Mouse (Mus musculus): ENCODE measurements around the gene Setd3. TPM values are rescaled to one million over a fixed set of nuclear protein-coding genes. Genes with fewer than 3 reads are reported as not detected.
A peak's percentile ranks its signal among the peaks of the same experiment; 100 is the strongest.
"Not testable (repeated sequence)": the region's sequence is repeated elsewhere in the genome, so short reads cannot be mapped to it uniquely, and the experiment has no call there.

Setd3 gene
- polyA plus RNA-seq, 1 experiment from 2014 or later: 85.9 TPM

DNA sequence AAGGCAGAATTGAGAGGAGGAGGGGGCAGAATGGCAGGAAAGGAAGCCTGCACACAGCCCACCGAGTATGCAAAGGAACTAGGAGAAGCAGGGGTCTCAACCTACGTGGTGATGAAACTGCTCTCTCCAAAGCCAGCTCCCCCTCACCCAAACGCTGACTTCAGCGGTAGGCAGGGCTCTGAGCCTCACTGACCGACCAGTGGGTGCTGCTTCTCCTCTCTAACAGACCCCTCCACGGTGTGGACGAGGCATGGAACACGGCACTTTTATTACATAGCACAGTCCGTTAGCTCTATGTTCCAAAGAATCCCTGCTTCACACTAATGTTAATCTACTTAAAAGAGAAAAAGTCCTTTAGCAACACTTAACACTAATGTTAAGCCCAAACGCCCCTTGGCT is 60.6 kb downstream of the Setd3 start:
- H3K4me2 ChIP-seq (ENCODE audit: low read length): peak overlapping the region; percentile 12; the same call in 1 of the 2 replicates
- H3K27ac ChIP-seq (ENCODE audit: low read depth, low read length): no peak overlapping the region
- H3K36me3 ChIP-seq (ENCODE audit: control insufficient read depth, insufficient read depth, low read length): peaks cover 12% of the 10 kb centered on the region
- no peaks in the 10 kb centered on the region for H3K9me3 ChIP-seq (replicated peaks; ENCODE audit: control insufficient read depth, low read length)
- WGBS: 65% methylated on average over 10 of the region's 10 CpGs
- H3K4me1 ChIP-seq (ENCODE audit: control insufficient read depth, insufficient read depth, low read length): peaks cover 8% of the 10 kb centered on the region; the same call in 1 of the 2 replicates
- DNase-seq (ENCODE audit: low spot score) (no peak), ATAC-seq (no peak)
- H3K27me3 ChIP-seq (replicated peaks; ENCODE audit: control insufficient read depth, insufficient read depth, low read length): no peaks in the 10 kb centered on the region
- peak overlapping the region; percentile 13; the same call in 1 of the 2 replicates for H3K9ac ChIP-seq (ENCODE audit: low read length)
- H3K4me3 ChIP-seq (ENCODE audit: low read depth, low read length): no peak overlapping the region

GRCm38 (mm10) chr12:108111191-108111590 is 67.9 kb downstream of the Setd3 start:
- no peak overlapping the region for H3K9ac ChIP-seq (ENCODE audit: low read length)
- WGBS: 91% methylated on average over 12 of the region's 12 CpGs
- ATAC-seq: no peak
- no peaks in the 10 kb centered on the region for H3K4me1 ChIP-seq (ENCODE audit: control insufficient read depth, insufficient read depth, low read length)
- H3K4me3 ChIP-seq (ENCODE audit: low read depth, low read length): no peak overlapping the region
- no peaks in the 10 kb centered on the region for H3K9me3 ChIP-seq (replicated peaks; ENCODE audit: control insufficient read depth, low read length)
- H3K27ac ChIP-seq (ENCODE audit: low read depth, low read length): no peak overlapping the region
- H3K27me3 ChIP-seq (replicated peaks; ENCODE audit: control insufficient read depth, insufficient read depth, low read length): no peaks in the 10 kb centered on the region
- peaks cover 33% of the 10 kb centered on the region; the same call in 1 of the 2 replicates for H3K36me3 ChIP-seq (ENCODE audit: control insufficient read depth, insufficient read depth, low read length)
- no peak overlapping the region for H3K4me2 ChIP-seq (ENCODE audit: low read length)
- DNase-seq (ENCODE audit: low spot score): no peak

- DNase-seq (ENCODE audit: low spot score): no peak
- Histone ChIP-seq H3K4me3 (ENCODE audit: low read depth, low read length) (no peak overlapping the region), H3K9me3 (replicated peaks; ENCODE audit: control insufficient read depth, low read length) (no peaks in the 10 kb centered on the region), H3K9ac (ENCODE audit: low read length) (no peak overlapping the region), H3K4me2 (ENCODE audit: low read length) (no peak overlapping the region), H3K4me1 (ENCODE audit: control insufficient read depth, insufficient read depth, low read length) (no peaks in the 10 kb centered on the region), H3K27me3 (replicated peaks; ENCODE audit: control insufficient read depth, insufficient read depth, low read length) (no peaks in the 10 kb centered on the region), H3K36me3 (ENCODE audit: control insufficient read depth, insufficient read depth, low read length) (peaks cover 34% of the 10 kb centered on the region), H3K27ac (ENCODE audit: low read depth, low read length) (no peak overlapping the region)
- WGBS: 62% methylated on average over 3 of the region's 3 CpGs
- ATAC-seq: no peak
These were observed 68.4 kb downstream of the Setd3 start for GRCm38 (mm10) chr12:108110674-108111073.

DNA sequence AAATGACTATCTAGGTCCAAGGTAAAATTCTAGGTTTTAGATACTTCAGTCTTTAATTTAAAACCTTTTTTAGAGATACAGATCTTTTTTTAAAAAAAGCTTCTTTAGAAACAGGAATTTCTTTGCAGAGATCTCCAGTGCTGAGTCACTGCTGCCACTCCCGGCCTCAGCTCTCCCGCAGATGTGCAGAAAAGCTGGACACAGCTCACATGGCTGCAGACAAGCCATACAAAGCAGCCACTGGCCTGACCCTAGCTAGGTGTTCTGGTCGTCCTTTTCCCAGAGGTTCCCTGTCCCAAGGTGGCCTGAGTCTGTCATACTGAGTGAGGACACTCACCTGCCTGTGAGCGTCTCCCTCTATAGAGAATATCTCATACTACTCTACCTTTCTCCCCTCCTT is 69.4 kb downstream of the Setd3 start:
- 87% methylated on average over 4 of the region's 4 CpGs for WGBS
- ATAC-seq: no peak
- no peaks in the 10 kb centered on the region for H3K9me3 ChIP-seq (replicated peaks; ENCODE audit: control insufficient read depth, low read length)

DNA sequence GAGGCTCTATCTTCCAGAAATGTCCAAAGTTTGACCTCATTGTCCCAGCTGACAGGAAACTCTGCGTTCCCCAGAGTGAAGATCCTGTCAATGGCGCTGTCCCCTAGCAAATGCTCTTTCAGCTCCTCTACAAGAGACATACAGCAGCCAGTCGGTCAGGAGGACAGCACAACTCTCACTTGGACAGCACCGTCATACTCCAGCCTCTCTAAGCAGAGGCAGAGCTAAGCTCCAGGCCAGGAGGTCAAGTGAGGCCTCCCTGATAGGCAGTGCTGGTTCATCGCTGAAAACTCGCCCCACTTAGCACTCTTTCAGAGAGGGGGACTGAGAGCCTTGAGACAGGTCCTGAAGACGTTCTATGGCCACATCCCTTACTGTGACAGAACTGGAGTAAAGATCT is 70.5 kb downstream of the Setd3 start:
- not testable (repeated sequence) for H3K4me1 ChIP-seq (ENCODE audit: control insufficient read depth, insufficient read depth, low read length); H3K27me3 ChIP-seq (replicated peaks; ENCODE audit: control insufficient read depth, insufficient read depth, low read length); H3K4me3 ChIP-seq (ENCODE audit: low read depth, low read length); H3K9ac ChIP-seq (ENCODE audit: low read length); H3K4me2 ChIP-seq (ENCODE audit: low read length); H3K27ac ChIP-seq (ENCODE audit: low read depth, low read length); ATAC-seq; DNase-seq (ENCODE audit: low spot score); H3K9me3 ChIP-seq (replicated peaks; ENCODE audit: control insufficient read depth, low read length)
- WGBS: 84% methylated on average over 7 of the region's 7 CpGs
- H3K36me3 ChIP-seq (ENCODE audit: control insufficient read depth, insufficient read depth, low read length): peaks cover 38% of the 10 kb centered on the region

More for the DNA sequence above, 69.4 kb downstream of the Setd3 start:
- Histone ChIP-seq H3K4me1 (ENCODE audit: control insufficient read depth, insufficient read depth, low read length) (no peaks in the 10 kb centered on the region), H3K4me3 (ENCODE audit: low read depth, low read length) (no peak overlapping the region), H3K4me2 (ENCODE audit: low read length) (no peak overlapping the region), H3K27me3 (replicated peaks; ENCODE audit: control insufficient read depth, insufficient read depth, low read length) (no peaks in the 10 kb centered on the region), H3K27ac (ENCODE audit: low read depth, low read length) (no peak overlapping the region), H3K9ac (ENCODE audit: low read length) (no peak overlapping the region), H3K36me3 (ENCODE audit: control insufficient read depth, insufficient read depth, low read length) (peaks cover 38% of the 10 kb centered on the region)
- DNase-seq (ENCODE audit: low spot score): no peak

DNA sequence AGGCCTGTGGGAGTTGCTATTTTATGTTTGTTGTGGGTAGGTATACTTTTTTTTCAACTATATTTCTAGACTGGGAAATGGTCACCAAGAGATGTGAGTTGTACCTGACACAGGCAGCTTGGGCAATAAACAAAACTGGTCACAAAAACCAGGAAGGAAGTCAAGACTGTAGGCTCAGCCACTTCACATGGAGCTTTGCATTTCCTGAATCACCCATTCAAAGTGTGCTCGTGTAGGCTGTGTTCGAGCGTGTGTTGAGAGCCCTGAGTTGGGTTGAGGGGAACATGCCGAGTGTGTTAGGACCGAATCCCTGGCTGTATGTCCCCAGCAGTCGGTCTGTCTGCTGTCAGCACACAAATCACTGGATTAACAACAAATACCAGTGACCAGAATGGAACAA is 75.8 kb downstream of the Setd3 start:
- ATAC-seq (no peak), DNase-seq (ENCODE audit: low spot score) (no peak)
- Histone ChIP-seq H3K4me2 (ENCODE audit: low read length) (no peak overlapping the region), H3K27me3 (replicated peaks; ENCODE audit: control insufficient read depth, insufficient read depth, low read length) (no peaks in the 10 kb centered on the region), H3K4me1 (ENCODE audit: control insufficient read depth, insufficient read depth, low read length) (no peaks in the 10 kb centered on the region), H3K9me3 (replicated peaks; ENCODE audit: control insufficient read depth, low read length) (no peaks in the 10 kb centered on the region), H3K27ac (ENCODE audit: low read depth, low read length) (no peak overlapping the region), H3K36me3 (ENCODE audit: control insufficient read depth, insufficient read depth, low read length) (peaks cover 19% of the 10 kb centered on the region), H3K9ac (ENCODE audit: low read length) (no peak overlapping the region), H3K4me3 (ENCODE audit: low read depth, low read length) (no peak overlapping the region)
- 79% methylated on average over 6 of the region's 6 CpGs for WGBS

- Histone ChIP-seq H3K4me1 (ENCODE audit: control insufficient read depth, insufficient read depth, low read length) (no peaks in the 10 kb centered on the region), H3K9ac (ENCODE audit: low read length) (no peak overlapping the region), H3K4me3 (ENCODE audit: low read depth, low read length) (no peak overlapping the region), H3K27ac (ENCODE audit: low read depth, low read length) (no peak overlapping the region), H3K36me3 (ENCODE audit: control insufficient read depth, insufficient read depth, low read length) (peaks cover 15% of the 10 kb centered on the region), H3K4me2 (ENCODE audit: low read length) (no peak overlapping the region), H3K27me3 (replicated peaks; ENCODE audit: control insufficient read depth, insufficient read depth, low read length) (no peaks in the 10 kb centered on the region), H3K9me3 (replicated peaks; ENCODE audit: control insufficient read depth, low read length) (no peaks in the 10 kb centered on the region)
- WGBS: 89% methylated on average over 2 of the region's 2 CpGs
- DNase-seq (ENCODE audit: low spot score) (no peak), ATAC-seq (no peak)
These were observed 77.0 kb downstream of the Setd3 start for GRCm38 (mm10) chr12:108102119-108102518.

GRCm38 (mm10) chr12:108100181-108100580 is 78.9 kb downstream of the Setd3 start:
- DNase-seq (ENCODE audit: low spot score) (no peak), ATAC-seq (no peak)
- Histone ChIP-seq H3K4me3 (ENCODE audit: low read depth, low read length) (no peak overlapping the region), H3K27me3 (replicated peaks; ENCODE audit: control insufficient read depth, insufficient read depth, low read length) (no peaks in the 10 kb centered on the region), H3K4me2 (ENCODE audit: low read length) (no peak overlapping the region), H3K4me1 (ENCODE audit: control insufficient read depth, insufficient read depth, low read length) (no peaks in the 10 kb centered on the region), H3K27ac (ENCODE audit: low read depth, low read length) (no peak overlapping the region), H3K9me3 (replicated peaks; ENCODE audit: control insufficient read depth, low read length) (no peaks in the 10 kb centered on the region), H3K9ac (ENCODE audit: low read length) (no peak overlapping the region), H3K36me3 (ENCODE audit: control insufficient read depth, insufficient read depth, low read length) (0 out of 2 replicates have a peak, but pooled peaks cover 2% of the 10 kb centered on the region)
- WGBS: 88% methylated on average over 8 of the region's 8 CpGs

DNA sequence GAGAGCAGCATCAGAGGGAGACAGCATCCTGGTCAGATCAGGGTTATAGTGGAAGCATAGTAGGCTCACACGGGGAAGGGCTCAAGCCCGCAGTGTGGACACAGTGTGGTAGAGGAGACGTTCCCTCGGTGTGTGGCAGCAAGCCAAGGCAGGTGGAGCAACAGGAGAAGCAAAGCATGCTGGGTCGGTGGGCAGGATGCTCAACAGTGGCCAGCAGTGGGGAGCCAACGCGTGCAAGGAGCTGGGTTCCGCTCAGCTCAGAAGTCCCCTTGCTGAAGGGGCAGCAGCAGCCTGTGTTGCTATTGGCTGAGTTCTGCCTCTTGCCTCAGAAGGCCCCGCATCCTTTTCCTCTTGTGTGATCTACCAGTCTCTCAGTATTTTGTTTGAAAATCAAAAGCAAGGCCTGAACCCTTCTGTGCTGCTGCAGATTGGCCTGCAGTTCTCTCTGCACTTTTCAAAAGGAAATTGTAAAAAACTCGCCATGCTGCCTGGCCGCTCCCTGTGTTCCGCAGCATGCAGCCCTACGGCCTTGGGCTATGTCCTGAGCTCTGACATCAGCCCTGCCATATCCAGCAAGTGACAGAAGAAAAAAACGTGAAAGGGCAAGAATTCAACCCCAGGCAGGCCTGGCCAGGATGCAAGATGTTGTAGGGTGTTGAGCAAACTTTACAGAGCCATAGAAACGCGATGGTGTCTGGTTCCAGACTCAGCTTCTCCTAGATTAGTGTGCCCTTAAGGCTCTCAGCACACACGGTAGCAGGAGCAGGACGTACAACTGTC is 80.7 kb downstream of the Setd3 start:
- H3K9me3 ChIP-seq (replicated peaks; ENCODE audit: control insufficient read depth, low read length): no peaks in the 10 kb centered on the region
- no peak overlapping the region for H3K4me2 ChIP-seq (ENCODE audit: low read length)
- H3K9ac ChIP-seq (ENCODE audit: low read length): no peak overlapping the region
- H3K27me3 ChIP-seq (replicated peaks; ENCODE audit: control insufficient read depth, insufficient read depth, low read length): no peaks in the 10 kb centered on the region
- no peaks in the 10 kb centered on the region for H3K36me3 ChIP-seq (ENCODE audit: control insufficient read depth, insufficient read depth, low read length)
- ATAC-seq: peak; percentile 29; the same call in 1 of the 2 replicates
- H3K4me3 ChIP-seq (ENCODE audit: low read depth, low read length): no peak overlapping the region
- peak overlapping the region; percentile 3; the same call in 1 of the 2 replicates for H3K27ac ChIP-seq (ENCODE audit: low read depth, low read length)
- no peaks in the 10 kb centered on the region for H3K4me1 ChIP-seq (ENCODE audit: control insufficient read depth, insufficient read depth, low read length)
- WGBS: 59% methylated on average over 18 of the region's 18 CpGs
- peak; percentile 24 for DNase-seq (ENCODE audit: low spot score)

All from forebrain, embryonic 14.5 days (tissue).